Mouse (Mus musculus): ENCODE measurements around the gene Tbxa2r. TPM values are rescaled to one million over a fixed set of nuclear protein-coding genes. Genes with fewer than 3 reads are reported as not detected.

The Tbxa2r gene
- total RNA-seq, 4 experiments from 2014 or later = 2.7 to 5.4 (median 3.5) TPM

- no peak for DNase-seq (ENCODE audit: low spot score)
These were observed 8.6 kb upstream of the Tbxa2r start for GRCm38 (mm10) chr10:81319741-81320549.

GRCm38 (mm10) chr10:81320550-81321347 is 7.8 kb upstream of the Tbxa2r start, which contains the start of gene Cactin:
Cactin (plus strand) TSS chr10:81321103.
- peak; percentile 99 for DNase-seq (ENCODE audit: low spot score)

- DNase-seq (ENCODE audit: low spot score) = no peak
These were observed 7.1 kb upstream of the Tbxa2r start for GRCm38 (mm10) chr10:81321436-81321835.

- DNase-seq (ENCODE audit: low spot score) = no peak
These were observed 6.1 kb upstream of the Tbxa2r start for GRCm38 (mm10) chr10:81322444-81322843.

GRCm38 (mm10) chr10:81323141-81323775 is 5.3 kb upstream of the Tbxa2r start:
- DNase-seq (ENCODE audit: low spot score) = no peak

- DNase-seq (ENCODE audit: low spot score) = no peak
These were observed 4.6 kb upstream of the Tbxa2r start for GRCm38 (mm10) chr10:81323791-81324530.

GRCm38 (mm10) chr10:81325176-81325575 is 3.4 kb upstream of the Tbxa2r start:
- no peak for DNase-seq (ENCODE audit: low spot score)

- DNase-seq (ENCODE audit: low spot score) = no peak
These were observed 2.8 kb upstream of the Tbxa2r start for GRCm38 (mm10) chr10:81325781-81326180.

GRCm38 (mm10) chr10:81326858-81327257 is 1.7 kb upstream of the Tbxa2r start:
- DNase-seq (ENCODE audit: low spot score) = peak; percentile 76

GRCm38 (mm10) chr10:81327959-81328358 is 572 bp upstream of the Tbxa2r start:
- DNase-seq (ENCODE audit: low spot score) = no peak

- no peak for DNase-seq (ENCODE audit: low spot score)
These were observed 854 bp downstream of the Tbxa2r start for GRCm38 (mm10) chr10:81329194-81329975.

GRCm38 (mm10) chr10:81330007-81330406 is 1.5 kb downstream of the Tbxa2r start:
- peak; percentile 78 for DNase-seq (ENCODE audit: low spot score)

GRCm38 (mm10) chr10:81332277-81332676 is 3.7 kb downstream of the Tbxa2r start:
- no peak for DNase-seq (ENCODE audit: low spot score)

GRCm38 (mm10) chr10:81334324-81334723 is 5.8 kb downstream of the Tbxa2r start:
- no peak for DNase-seq (ENCODE audit: low spot score)

GRCm38 (mm10) chr10:81335393-81336340 is 7.1 kb downstream of the Tbxa2r start:
- DNase-seq (ENCODE audit: low spot score) = no peak

- DNase-seq (ENCODE audit: low spot score) = no peak
These were observed 8.0 kb downstream of the Tbxa2r start for GRCm38 (mm10) chr10:81336558-81336957.

- no peak for DNase-seq (ENCODE audit: low spot score)
These were observed 12.2 kb downstream of the Tbxa2r start for GRCm38 (mm10) chr10:81340551-81341332.

- DNase-seq (ENCODE audit: low spot score) = peak; percentile 63
These were observed 12.9 kb downstream of the Tbxa2r start for GRCm38 (mm10) chr10:81341333-81341949.

All from heart, adult 8-10 months (tissue).